Comparison of ENCODE assay signal across 8 mouse cellular contexts in the genomic region with DNA sequence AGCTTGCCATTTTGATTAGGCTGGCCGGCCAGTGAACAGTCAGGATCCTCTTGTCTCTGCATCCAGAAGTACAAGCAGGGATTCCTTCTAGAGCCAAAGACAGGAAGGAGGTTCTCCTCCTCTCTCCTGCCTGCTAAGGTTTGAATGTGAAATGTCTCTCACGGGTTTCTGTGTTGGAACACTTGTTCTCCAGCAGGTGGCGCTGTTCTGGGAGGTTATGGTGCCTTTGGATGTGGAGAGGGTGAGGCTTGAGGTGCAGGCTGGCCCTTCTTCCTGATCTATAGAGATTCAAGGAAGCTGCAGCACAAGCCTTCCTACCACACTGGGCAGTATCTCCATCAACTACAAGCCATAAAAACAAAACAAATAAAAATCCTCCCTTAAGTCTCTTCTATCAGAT.
DNase-seq lines count a peak whose midpoint lies in the region; ATAC-seq and TF ChIP-seq lines count a peak whose summit lies in the region.

No protein-coding gene starts in this region.

- TF ChIP-seq CTCF in lung, embryonic 14.5 days (IDR thresholded peaks at IDR 0.05; ENCODE audit: low read depth): peak; percentile 79

- no peak for ATAC-seq in forebrain, embryonic 13.5 days
- no peak for ATAC-seq in lung, embryonic 14.5 days (ENCODE audit: insufficient read depth)

- DNase-seq in forebrain, embryonic 10.5 days (ENCODE audit: extremely low spot score, low spot score): peak; percentile 57
- peak; percentile 66 for DNase-seq in lung, embryonic 14.5 days
- no peak for DNase-seq in lung, postnatal 25 days (ENCODE audit: low spot score)
- peak; percentile 28 for DNase-seq in T-cell, adult 2 months (ENCODE audit: low spot score)
- peak; percentile 61 for DNase-seq in lung, postnatal 10 days
- DNase-seq in left cerebral cortex, adult 8-10 months (ENCODE audit: low spot score in 2 of 2): no peak
- DNase-seq in kidney, adult 9 months: no peak

- no peak overlapping the region for H3K4me2 ChIP-seq in forebrain, embryonic 13.5 days
- H3K4me2 ChIP-seq in lung, embryonic 14.5 days: no peak overlapping the region

- WGBS in forebrain, embryonic 10.5 days: 20% methylated on average over 3 of the region's 3 CpGs
- WGBS in forebrain, embryonic 13.5 days: 16% methylated on average over 3 of the region's 3 CpGs
- WGBS in lung, embryonic 14.5 days: 12% methylated on average over 3 of the region's 3 CpGs

- H3K36me3 ChIP-seq in forebrain, embryonic 10.5 days (replicated peaks): peaks cover 21% of the 10 kb centered on the region
- peaks cover 20% of the 10 kb centered on the region for H3K36me3 ChIP-seq in forebrain, embryonic 13.5 days (ENCODE audit: poor library complexity, severe bottlenecking)
- H3K36me3 ChIP-seq in lung, embryonic 14.5 days (ENCODE audit: insufficient read depth): peaks cover 17% of the 10 kb centered on the region

- no peak overlapping the region for H3K4me3 ChIP-seq in forebrain, embryonic 10.5 days
- no peak overlapping the region for H3K4me3 ChIP-seq in forebrain, embryonic 13.5 days
- H3K4me3 ChIP-seq in lung, embryonic 14.5 days (ENCODE audit: low read depth, low read length): no peak overlapping the region

- H3K9ac ChIP-seq in forebrain, embryonic 13.5 days: no peak overlapping the region
- H3K9ac ChIP-seq in lung, embryonic 14.5 days: no peak overlapping the region

- no peak overlapping the region for H3K27ac ChIP-seq in forebrain, embryonic 10.5 days
- no peak overlapping the region for H3K27ac ChIP-seq in forebrain, embryonic 13.5 days
- no peak overlapping the region for H3K27ac ChIP-seq in lung, embryonic 14.5 days (ENCODE audit: low read depth)

- H3K27me3 ChIP-seq in forebrain, embryonic 10.5 days (ENCODE audit: poor library complexity, severe bottlenecking): no peaks in the 10 kb centered on the region
- no peaks in the 10 kb centered on the region for H3K27me3 ChIP-seq in forebrain, embryonic 13.5 days
- no peaks in the 10 kb centered on the region for H3K27me3 ChIP-seq in lung, embryonic 14.5 days (ENCODE audit: insufficient read depth, low read length)

- H3K9me3 ChIP-seq in forebrain, embryonic 10.5 days: no peaks in the 10 kb centered on the region
- H3K9me3 ChIP-seq in forebrain, embryonic 13.5 days (replicated peaks): no peaks in the 10 kb centered on the region
- H3K9me3 ChIP-seq in lung, embryonic 14.5 days (ENCODE audit: low read depth, low read length): no peaks in the 10 kb centered on the region

- H3K4me1 ChIP-seq in forebrain, embryonic 10.5 days: peaks cover 32% of the 10 kb centered on the region
- no peaks in the 10 kb centered on the region for H3K4me1 ChIP-seq in forebrain, embryonic 13.5 days
- no peaks in the 10 kb centered on the region for H3K4me1 ChIP-seq in lung, embryonic 14.5 days (ENCODE audit: insufficient read depth)

Comparison
In these comparisons a context has a peak if more than half of its experiments do, and no peak if none do; other contexts are left out.
1. DNase-seq: peak in forebrain, embryonic 10.5 days (single experiment), lung, embryonic 14.5 days (single experiment), T-cell, adult 2 months (single experiment) and lung, postnatal 10 days (single experiment); none in lung, postnatal 25 days (single experiment), left cerebral cortex, adult 8-10 months (0 of 2) and kidney, adult 9 months (single experiment).